Mouse (Mus musculus) Patski (cell line): Measurements from ENCODE around the gene Larp1. TPM values are rescaled to one million over a fixed set of nuclear protein-coding genes. Genes with fewer than 3 reads are reported as not detected.
A peak's percentile ranks its signal among the peaks of the same experiment; 100 is the strongest.

Experiments
- ATAC-seq: fragments of 100-300 bp; one replicate; pipeline ENCODE4 v1.8.0; 2021
- CTCF ChIA-PET: fragments of 350-600 bp; sonication (Branson Sonifier 250); formaldehyde crosslinking; loops from one replicate; lab custom pipeline; 2022; ENCODE audit warnings: inconsistent platforms; lab: Charles Lee
- POLR2A ChIA-PET: fragments of 350-600 bp; sonication (Branson Sonifier 250); formaldehyde crosslinking; loops from one replicate; lab custom pipeline; 2022; ENCODE audit warnings: antibody characterized with exemption, inconsistent platforms; lab: Charles Lee
- DNase-seq: peaks from one replicate; pipeline ENCODE4 v3.0.0-alpha.2; 2011; ENCODE audit warnings: low read depth, low spot score
- H3K27me3 ChIP-seq: fragments of 371-371 bp; one replicate; pipeline ENCODE4 v1.5.1; 2021
- CTCF ChIP-seq: fragments of 100-300 bp; IDR thresholded peaks from one replicate; pipeline ENCODE4 v1.5.1; 2021
- in situ Hi-C: fragments of 300-500 bp; cut with MboI; formaldehyde crosslinking; loops from 3 replicates; pipeline ENCODE4 v1.11.1; 2018; ENCODE audit warnings: low pct_unique_long_range_greater_than_20kb, mixed read lengths
- polyA plus RNA-seq: library from polyadenylated mRNA; unstranded; gene quantifications from one replicate; pipeline ENCODE4 v1.2.3, GENCODE M21; 2021

Gene Larp1
- polyA plus RNA-seq, 1 experiment from 2014 or later, result 71.9 TPM

DNA sequence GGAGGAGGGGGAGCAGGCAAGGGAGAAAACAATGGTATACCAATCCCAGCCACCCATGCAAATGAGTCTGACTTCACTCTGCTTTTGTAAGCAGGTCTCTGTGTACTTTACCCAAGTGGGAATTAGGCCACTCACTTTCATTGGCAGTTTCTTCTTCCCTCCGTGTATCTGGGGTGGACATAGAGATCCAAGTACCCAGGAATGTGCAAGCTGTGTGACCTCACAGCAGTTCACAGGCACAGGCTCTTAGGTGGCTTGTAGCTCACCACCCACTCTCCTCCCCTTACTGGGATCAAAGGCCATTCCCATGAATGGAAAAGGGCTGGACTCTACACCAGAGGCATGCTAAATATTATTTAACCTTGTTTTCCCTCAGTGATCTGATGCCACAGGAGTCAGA is 10.0 kb upstream of the Larp1 start:
- no peak for DNase-seq
- ATAC-seq, result no peak
- TF ChIP-seq CTCF, result no peak
- ChIA-PET POLR2A (no interaction called here), CTCF (no interaction called here)
- in situ Hi-C loops, result no loop called here
- no peaks in the 10 kb centered on the region for H3K27me3 ChIP-seq

DNA sequence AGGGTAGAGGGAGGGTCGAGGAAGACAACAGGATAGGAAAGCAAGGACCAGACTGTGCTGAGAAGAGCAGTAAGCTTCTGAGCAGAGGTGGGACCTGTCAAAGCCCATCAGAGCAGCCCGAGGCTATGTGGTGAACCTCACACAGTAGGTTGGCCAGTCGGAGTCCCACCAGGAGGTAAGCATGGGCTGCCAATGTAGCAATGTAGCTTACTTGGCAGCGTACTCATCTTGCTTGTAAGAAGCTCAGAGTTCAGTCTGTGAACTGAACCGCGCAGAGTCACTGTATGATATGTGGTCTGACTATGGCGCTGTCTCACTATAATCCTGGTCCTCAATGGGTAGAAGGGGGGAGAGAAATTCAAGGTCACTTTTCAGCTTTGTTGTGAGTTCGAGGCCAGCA is 5.7 kb upstream of the Larp1 start:
- TF ChIP-seq CTCF, result no peak
- CTCF ChIA-PET, result no interaction called here
- no peaks in the 10 kb centered on the region for H3K27me3 ChIP-seq
- in situ Hi-C loops, result no loop called here
- DNase-seq (no peak), ATAC-seq (no peak)
- POLR2A ChIA-PET, result interaction anchor here (1.3 kb wide), 1 partner anchor 21 kb away, joined by 4 read pairs; no protein-coding TSS in a partner anchor

DNA sequence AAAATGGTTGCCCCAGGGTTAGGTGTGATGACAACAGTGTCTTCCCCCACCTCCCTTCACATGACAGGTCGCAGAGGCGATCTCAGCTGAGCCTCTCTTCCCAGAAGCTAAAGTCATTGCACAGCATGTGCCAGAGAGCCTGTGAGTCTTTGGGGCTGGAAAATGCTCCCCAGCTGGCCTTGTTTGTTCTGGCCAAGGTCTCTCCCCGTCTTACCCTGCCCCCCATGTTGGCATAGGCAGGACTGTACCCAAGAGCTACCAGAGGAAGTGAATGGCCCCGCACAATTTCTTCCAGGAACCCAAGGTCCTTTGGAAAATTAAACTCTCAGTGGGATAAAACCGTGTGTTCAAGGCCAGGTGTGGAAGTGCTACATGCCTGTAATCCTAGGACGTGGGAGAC is 5.1 kb upstream of the Larp1 start:
- TF ChIP-seq CTCF, result no peak
- ATAC-seq (no peak), DNase-seq (no peak)
- H3K27me3 ChIP-seq, result no peaks in the 10 kb centered on the region
- in situ Hi-C loops, result no loop called here
- CTCF ChIA-PET, result no interaction called here
- POLR2A ChIA-PET, result interaction anchor here (1.3 kb wide), 1 partner anchor 22 kb away, joined by 4 read pairs; no protein-coding TSS in a partner anchor

DNA sequence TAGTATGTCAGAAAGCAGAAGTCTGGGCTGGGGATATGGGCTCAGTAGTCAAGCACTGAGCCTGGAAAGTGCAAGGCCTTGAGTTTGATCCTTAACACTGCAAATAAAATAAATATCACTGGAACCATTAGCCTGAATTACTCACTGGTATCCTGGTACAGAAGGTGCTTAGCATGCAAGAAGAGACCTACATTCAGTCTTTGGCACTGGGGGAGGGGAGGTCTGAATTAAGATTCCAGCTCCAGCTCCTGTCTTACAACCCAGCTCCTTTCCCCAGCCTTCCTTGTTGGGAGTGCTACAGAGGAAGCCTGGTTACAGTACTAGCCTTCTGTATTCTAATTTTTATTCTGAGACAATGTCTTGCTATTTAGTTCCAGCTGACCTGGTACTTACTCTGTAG is 3.8 kb upstream of the Larp1 start:
- in situ Hi-C loops, result loop anchor here (5.0 kb wide), 1 partner anchor 43 kb away; no protein-coding TSS in a partner anchor
- CTCF ChIA-PET, result no interaction called here
- no peak for TF ChIP-seq CTCF
- no peaks in the 10 kb centered on the region for H3K27me3 ChIP-seq
- DNase-seq, result no peak
- no peak for ATAC-seq
- POLR2A ChIA-PET, result no interaction called here

DNA sequence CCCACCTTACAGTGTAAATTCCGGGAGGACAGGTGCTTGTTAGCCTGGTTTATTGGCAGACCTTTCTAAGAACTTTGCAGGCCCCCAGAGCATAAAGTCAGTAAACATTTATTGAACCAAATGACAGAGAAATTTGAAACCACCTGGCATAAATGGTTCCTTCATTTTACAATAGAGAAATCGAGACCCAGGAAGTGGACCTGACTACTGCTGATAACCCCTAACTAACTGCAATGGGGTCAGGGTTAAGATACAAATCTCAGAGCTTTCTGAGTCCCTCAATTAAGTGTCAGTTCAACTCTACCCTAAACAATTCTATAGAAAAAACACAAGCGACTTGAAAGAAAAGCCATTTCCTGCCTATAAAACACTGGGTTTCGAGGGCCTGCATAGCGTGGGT is 851 bp upstream of the Larp1 start:
- ChIA-PET POLR2A (no interaction called here), CTCF (no interaction called here)
- DNase-seq (no peak), ATAC-seq (no peak)
- TF ChIP-seq CTCF, result no peak
- H3K27me3 ChIP-seq, result no peaks in the 10 kb centered on the region
- in situ Hi-C loops, result loop anchor here (5.0 kb wide), 1 partner anchor 46 kb away; no protein-coding TSS in a partner anchor

DNA sequence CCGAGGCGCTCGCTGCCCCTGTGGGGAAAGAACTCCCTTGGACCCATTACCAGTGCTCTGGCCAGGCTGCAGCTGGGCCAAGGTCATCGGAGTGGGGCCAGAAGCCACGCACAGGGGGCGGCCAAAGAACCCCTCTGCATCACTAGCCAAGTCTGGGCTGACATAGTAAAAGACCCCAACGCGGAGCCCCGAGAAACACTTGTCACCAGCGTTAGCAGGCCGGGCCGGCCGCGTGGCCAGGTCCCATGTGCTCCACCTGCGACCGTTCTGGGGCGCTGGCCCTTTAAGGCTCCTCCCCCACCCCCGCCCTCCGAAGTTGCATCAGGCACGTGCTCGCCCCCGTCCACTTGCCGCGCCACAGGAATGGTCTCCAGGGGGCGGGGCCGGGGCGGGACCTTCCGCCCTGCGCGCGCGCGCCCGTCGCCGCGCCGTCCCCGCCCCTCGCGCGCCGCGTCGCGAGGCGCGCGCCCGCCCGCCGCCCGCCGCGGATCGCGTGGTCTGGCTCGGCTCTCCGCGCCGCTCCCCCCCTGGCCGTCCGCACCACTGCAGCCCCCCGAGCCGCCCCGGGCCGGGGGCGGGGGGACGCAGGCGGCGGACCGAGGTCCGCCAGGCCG is 320 bp upstream of the Larp1 start:
- ChIA-PET POLR2A (interaction anchor here (1.0 kb wide), 1 partner anchor 12 kb away, joined by 3 read pairs; no protein-coding TSS in a partner anchor), CTCF (no interaction called here)
- TF ChIP-seq CTCF, result no peak
- ATAC-seq (peak; percentile 64), DNase-seq (no peak)
- no peaks in the 10 kb centered on the region for H3K27me3 ChIP-seq
- in situ Hi-C loops, result loop anchor here (5.0 kb wide), 1 partner anchor 46 kb away; no protein-coding TSS in a partner anchor

DNA sequence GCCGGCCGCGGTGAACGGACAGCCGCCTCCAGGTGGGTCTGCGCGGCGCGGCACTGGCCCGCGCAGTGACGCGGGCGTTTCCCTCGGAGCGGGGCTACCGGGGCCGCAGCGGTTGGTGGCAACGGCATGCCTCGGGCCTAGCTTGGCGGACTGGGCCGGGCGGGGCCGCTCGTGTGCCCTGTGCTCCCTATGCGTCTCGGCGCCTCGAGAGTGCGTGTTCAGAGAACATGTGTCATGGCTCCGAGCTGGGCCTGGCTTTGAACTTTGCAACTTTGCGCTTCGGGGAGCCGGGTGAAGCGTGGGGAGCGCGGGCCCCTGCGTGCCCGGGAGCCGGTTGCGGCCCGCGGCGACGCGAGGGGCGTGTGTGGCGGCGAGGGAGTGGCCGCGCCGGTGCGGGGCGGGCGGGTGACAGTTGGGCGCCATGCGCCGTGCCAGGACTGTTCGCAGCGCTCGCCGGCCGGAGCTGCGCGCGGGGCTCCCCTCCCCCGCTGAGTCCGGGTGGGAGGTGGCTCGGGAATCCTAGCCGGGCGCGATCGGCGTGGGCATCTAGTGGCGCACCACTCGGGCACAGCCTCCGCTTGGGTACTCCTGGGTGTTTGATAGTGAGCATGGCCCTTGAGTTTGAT is 765 bp downstream of the Larp1 start:
- ATAC-seq (peak; percentile 38), DNase-seq (no peak)
- TF ChIP-seq CTCF, result no peak
- no peaks in the 10 kb centered on the region for H3K27me3 ChIP-seq
- in situ Hi-C loops, result loop anchor here (5.0 kb wide), 2 partner anchors 47 to 93 kb away; partner anchors contain the start of gene Cnot8
- POLR2A ChIA-PET, result interaction anchor here (0.6 to 1.7 kb wide), 4 partner anchors 14 to 30 kb away, joined by 3 to 12 read pairs (median 4); no protein-coding TSS in a partner anchor
- CTCF ChIA-PET, result interaction anchor here (0.8 to 1.2 kb wide), 3 partner anchors 28 to 48 kb away, joined by 3 read pairs; no protein-coding TSS in a partner anchor

DNA sequence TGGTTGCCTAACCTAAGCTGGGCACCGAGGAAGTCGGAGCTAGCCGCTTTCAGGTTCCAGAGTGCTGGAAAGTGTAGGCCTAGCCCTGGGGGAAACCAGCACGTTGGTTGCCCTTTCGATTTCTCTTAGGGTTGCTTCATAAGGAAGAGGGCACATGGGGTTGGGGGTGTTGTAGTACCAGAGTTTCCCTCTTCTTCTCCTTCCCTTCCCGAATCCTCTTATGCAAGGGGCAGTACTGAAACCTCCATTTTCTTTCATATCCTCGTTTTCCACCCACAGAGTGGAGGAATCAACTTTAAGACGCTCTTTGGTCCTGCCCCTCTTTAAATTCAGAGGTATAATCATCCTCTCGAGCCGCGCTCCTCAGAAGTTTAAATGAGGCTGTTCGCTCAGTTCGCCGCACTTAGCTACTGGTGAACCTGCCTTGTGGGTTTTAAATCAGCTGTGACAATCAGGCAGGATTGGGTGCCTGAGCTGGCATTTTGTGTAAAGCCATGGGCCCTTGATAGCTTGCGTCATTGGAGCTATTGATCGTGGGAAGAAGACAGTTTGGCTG is 1.4 kb downstream of the Larp1 start:
- ChIA-PET CTCF (interaction anchor here (0.7 to 1.4 kb wide), 4 partner anchors 13 to 47 kb away, joined by 3 to 5 read pairs (median 3); no protein-coding TSS in a partner anchor), POLR2A (interaction anchor here (0.6 to 1.7 kb wide), 4 partner anchors 14 to 29 kb away, joined by 3 to 12 read pairs (median 4); no protein-coding TSS in a partner anchor)
- TF ChIP-seq CTCF, result no peak
- DNase-seq (no peak), ATAC-seq (peak; percentile 3)
- H3K27me3 ChIP-seq, result no peaks in the 10 kb centered on the region
- in situ Hi-C loops, result loop anchor here (5.0 kb wide), 1 partner anchor 92 kb away; the partner anchor contains the start of gene Cnot8

DNA sequence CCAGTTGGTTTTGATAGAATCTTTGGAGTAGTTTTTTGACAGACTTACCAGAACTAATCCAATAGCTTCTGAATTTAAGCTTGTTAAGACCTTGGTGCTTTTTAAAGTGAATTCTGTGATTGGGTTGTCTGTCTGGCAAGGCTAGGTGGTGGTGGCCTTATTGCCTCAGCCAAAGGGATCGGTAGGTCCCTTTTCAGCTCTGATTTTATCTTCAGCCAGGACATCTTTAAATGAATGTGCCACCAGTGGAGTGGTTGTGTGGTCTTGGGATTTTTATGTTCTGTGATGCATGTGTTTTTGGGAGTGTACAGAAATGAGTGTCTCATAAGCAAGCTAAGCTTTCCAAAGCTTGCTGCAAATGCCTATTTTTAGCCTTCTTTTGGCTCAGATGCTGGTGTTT is 2.1 kb downstream of the Larp1 start:
- ChIA-PET POLR2A (interaction anchor here (1.7 kb wide), 1 partner anchor 13 kb away, joined by 12 read pairs; no protein-coding TSS in a partner anchor), CTCF (interaction anchor here (0.7 to 1.4 kb wide), 3 partner anchors 13 to 47 kb away, joined by 3 to 5 read pairs (median 3); no protein-coding TSS in a partner anchor)
- DNase-seq, result no peak
- H3K27me3 ChIP-seq, result no peaks in the 10 kb centered on the region
- TF ChIP-seq CTCF, result no peak
- in situ Hi-C loops, result loop anchor here (5.0 kb wide), 1 partner anchor 91 kb away; the partner anchor contains the start of gene Cnot8
- no peak for ATAC-seq

DNA sequence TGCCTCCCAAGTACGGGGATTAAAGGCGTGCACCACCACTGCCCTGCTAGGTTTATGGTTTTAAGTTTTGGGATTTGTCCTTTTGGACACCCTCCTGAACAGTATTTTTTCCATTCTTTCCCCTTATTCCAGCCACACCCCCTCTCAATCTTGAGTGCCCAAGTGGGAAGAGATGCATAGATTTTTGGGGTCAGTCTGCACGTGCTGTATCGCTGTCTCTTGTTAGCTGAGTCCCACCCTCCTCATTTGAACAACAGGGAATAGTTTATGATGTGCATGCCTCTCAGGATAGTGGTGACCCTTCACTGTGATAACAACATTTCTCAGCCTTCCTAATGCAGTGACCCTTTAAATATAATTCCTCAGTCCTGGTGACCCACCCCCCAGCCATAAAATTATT is 2.9 kb downstream of the Larp1 start:
- H3K27me3 ChIP-seq, result no peaks in the 10 kb centered on the region
- TF ChIP-seq CTCF, result no peak
- CTCF ChIA-PET, result interaction anchor here (0.7 to 0.8 kb wide), 2 partner anchors 14 to 272 kb away, joined by 3 read pairs; no protein-coding TSS in a partner anchor
- no peak for ATAC-seq
- in situ Hi-C loops, result loop anchor here (5.0 kb wide), 1 partner anchor 90 kb away; the partner anchor contains the start of gene Cnot8
- no peak for DNase-seq
- POLR2A ChIA-PET, result no interaction called here
